Mouse (Mus musculus) cerebellum, adult 2 months (tissue): ENCODE data around the gene Slc25a16. TPM values are rescaled to one million over a fixed set of nuclear protein-coding genes. Genes with fewer than 3 reads are reported as not detected.

ENCODE experiments used
- DNase-seq, 2 experiments: peaks; one replicate each; pipeline ENCODE4 v3.0.0; 2021
- H3K27ac ChIP-seq: fragments of 200-500 bp; 2 replicates; pipeline ENCODE4 v1.5.1; 2012; ENCODE audit warnings: low read length, control low read depth, inconsistent platforms; ENCODE audit not compliant: insufficient read depth
- H3K27me3 ChIP-seq: fragments of 200-500 bp; 2 replicates; pipeline ENCODE4 v1.6.1; 2012; ENCODE audit warnings: inconsistent platforms, mild to moderate bottlenecking, low read length, moderate library complexity; ENCODE audit not compliant: control insufficient read depth, insufficient read depth
- H3K4me1 ChIP-seq: fragments of 200-500 bp; 2 replicates; pipeline ENCODE4 v1.6.1; 2011; ENCODE audit warnings: low read length; ENCODE audit not compliant: control insufficient read depth, insufficient read depth
- H3K4me3 ChIP-seq: fragments of 200-500 bp; replicated peaks from 2 replicates; pipeline ENCODE3; 2011; ENCODE audit warnings: mild to moderate bottlenecking, low read depth, low read length, control low read depth; ENCODE audit not compliant: insufficient read depth
- CTCF ChIP-seq: fragments of 200-500 bp; IDR thresholded peaks from 2 replicates; pipeline ENCODE4 v1.5.1; 2011; ENCODE audit warnings: low read depth, mild to moderate bottlenecking, control low read depth, low read length, moderate library complexity, borderline replicate concordance; ENCODE audit not compliant: insufficient read depth
- POLR2A ChIP-seq: fragments of 200-500 bp; IDR thresholded peaks from 2 replicates; pipeline ENCODE4 v1.6.1; 2011; ENCODE audit warnings: low read length, control low read depth, borderline replicate concordance; ENCODE audit not compliant: insufficient read depth
- WGBS: fragments of 180-500 bp; shearing (Covaris S2); methylation state at CpG from one replicate; pipeline ENCODE4 v1.1.7; 2018; 5-methylcytosine and 5-hydroxymethylcytosine counted together
- polyA plus RNA-seq: library from polyadenylated mRNA; depleted of rRNA; stranded (reverse); fragments of >200 nt; gene quantifications from 2 replicates; pipeline ENCODE4 v1.2.3, GENCODE M21; 2012

Slc25a16 gene
- polyA plus RNA-seq, 1 experiment, result 27.0 TPM

- TF ChIP-seq POLR2A (no peak), CTCF (no peak)
- Histone ChIP-seq H3K27me3 (no peaks in the 10 kb centered on the region), H3K4me1 (no peaks in the 10 kb centered on the region), H3K27ac (no peak overlapping the region), H3K4me3 (peak overlapping the region; percentile 68)
- WGBS, result 1% methylated on average over 38 of the region's 38 CpGs
- DNase-seq, result peak in 1 of 2 experiments; percentile 6
These were observed 34.2 kb upstream of the Slc25a16 start for GRCm38 (mm10) chr10:62885969-62886798.

GRCm38 (mm10) chr10:62886799-62887591 lies 33.4 kb upstream of the Slc25a16 start:
- no peak overlapping the region for H3K27ac ChIP-seq
- WGBS, result 2% methylated on average over 56 of the region's 56 CpGs
- DNase-seq, result peak; percentile 59 to 74

GRCm38 (mm10) chr10:62891025-62891424 lies 29.4 kb upstream of the Slc25a16 start:
- no peak overlapping the region for H3K4me3 ChIP-seq
- DNase-seq, result no peak
- H3K4me1 ChIP-seq, result no peaks in the 10 kb centered on the region
- no peaks in the 10 kb centered on the region for H3K27me3 ChIP-seq
- H3K27ac ChIP-seq, result no peak overlapping the region
- WGBS, result 92% methylated on average over 3 of the region's 3 CpGs
- TF ChIP-seq POLR2A (no peak), CTCF (no peak)

More at GRCm38 (mm10) chr10:62886799-62887591, 33.4 kb upstream of the Slc25a16 start:
- H3K4me1 ChIP-seq, result no peaks in the 10 kb centered on the region
- peak overlapping the region; percentile 68 for H3K4me3 ChIP-seq
- H3K27me3 ChIP-seq, result no peaks in the 10 kb centered on the region
- TF ChIP-seq CTCF (no peak), POLR2A (0 out of 2 replicates have a peak, but pooled peaks have one; percentile 16)

GRCm38 (mm10) chr10:62892549-62893232 lies 27.7 kb upstream of the Slc25a16 start:
- no peak for TF ChIP-seq CTCF
- TF ChIP-seq POLR2A, result no peak
- no peak for DNase-seq

GRCm38 (mm10) chr10:62893356-62893884 lies 27.0 kb upstream of the Slc25a16 start:
- no peak overlapping the region for H3K4me3 ChIP-seq
- H3K4me1 ChIP-seq, result no peaks in the 10 kb centered on the region
- TF ChIP-seq POLR2A (no peak), CTCF (no peak)
- H3K27me3 ChIP-seq, result no peaks in the 10 kb centered on the region
- no peak for DNase-seq
- WGBS, result 73% methylated on average over 6 of the region's 6 CpGs
- H3K27ac ChIP-seq, result no peak overlapping the region

More at GRCm38 (mm10) chr10:62892549-62893232, 27.7 kb upstream of the Slc25a16 start:
- Histone ChIP-seq H3K27me3 (no peaks in the 10 kb centered on the region), H3K4me3 (no peak overlapping the region), H3K4me1 (no peaks in the 10 kb centered on the region), H3K27ac (no peak overlapping the region)
- WGBS, result 42% methylated on average over 4 of the region's 4 CpGs

- WGBS, result 79% methylated on average over 3 of the region's 3 CpGs
- TF ChIP-seq POLR2A (no peak), CTCF (no peak)
These were observed 26.0 kb upstream of the Slc25a16 start for GRCm38 (mm10) chr10:62894447-62894846.

GRCm38 (mm10) chr10:62895386-62895785 lies 25.0 kb upstream of the Slc25a16 start:
- no peaks in the 10 kb centered on the region for H3K27me3 ChIP-seq
- 84% methylated on average over 6 of the region's 6 CpGs for WGBS
- no peak overlapping the region for H3K27ac ChIP-seq
- DNase-seq, result no peak
- H3K4me1 ChIP-seq, result no peaks in the 10 kb centered on the region
- H3K4me3 ChIP-seq, result no peak overlapping the region
- TF ChIP-seq CTCF (no peak), POLR2A (no peak)

More at GRCm38 (mm10) chr10:62894447-62894846, 26.0 kb upstream of the Slc25a16 start:
- no peaks in the 10 kb centered on the region for H3K4me1 ChIP-seq
- DNase-seq, result no peak
- H3K27me3 ChIP-seq, result no peaks in the 10 kb centered on the region
- H3K4me3 ChIP-seq, result no peak overlapping the region
- no peak overlapping the region for H3K27ac ChIP-seq
